Mouse (Mus musculus) A20 (cell line): ENCODE results near the gene Adgre5.

Experiments used
- DNase-seq: peaks from one replicate; pipeline ENCODE4 v3.0.0-alpha.2; 2011; ENCODE audit warnings: low read depth, low spot score

Gene Adgre5

GRCm38 (mm10) chr8:83693609-83694236 is 47.4 kb downstream of the Adgre5 start:
- DNase-seq, result no peak

GRCm38 (mm10) chr8:83689264-83689663 is 51.9 kb downstream of the Adgre5 start:
- no peak for DNase-seq

GRCm38 (mm10) chr8:83684517-83684916 is 56.6 kb downstream of the Adgre5 start:
- DNase-seq, result no peak

- DNase-seq, result no peak
Measured at GRCm38 (mm10) chr8:83681099-83681498, 60.0 kb downstream of the Adgre5 start.

GRCm38 (mm10) chr8:83680603-83681002 is 60.5 kb downstream of the Adgre5 start:
- no peak for DNase-seq

- no peak for DNase-seq
Measured at GRCm38 (mm10) chr8:83679866-83680265, 61.3 kb downstream of the Adgre5 start.

- DNase-seq, result no peak
Measured at GRCm38 (mm10) chr8:83674497-83674896, 66.6 kb downstream of the Adgre5 start.
